Mouse (Mus musculus): ENCODE data around the gene Apol9b. TPM values are rescaled to one million over a fixed set of nuclear protein-coding genes. Genes with fewer than 3 reads are reported as not detected.

Gene Apol9b
- polyA plus RNA-seq, 1 experiment from 2014 or later, result 0.41 TPM

- ATAC-seq (ENCODE audit: insufficient number of reproducible peaks, low FRiP score, low TSS enrichment, low read depth), result no peak
- 80% methylated on average over 11 of the region's 11 CpGs for WGBS
- Histone ChIP-seq H3K9ac (no peak overlapping the region), H3K4me1 (no peaks in the 10 kb centered on the region; the same call in 1 of the 2 replicates), H3K9me3 (replicated peaks) (no peaks in the 10 kb centered on the region), H3K27ac (replicated peaks) (peak overlapping the region; percentile 53), H3K4me3 (replicated peaks) (no peak overlapping the region), H3K4me2 (replicated peaks) (no peak overlapping the region), H3K36me3 (peaks cover 92% of the 10 kb centered on the region), H3K27me3 (no peaks in the 10 kb centered on the region)
These were observed 34.9 kb downstream of the Apol9b start for GRCm38 (mm10) chr15:77763702-77764101.

- ATAC-seq (ENCODE audit: insufficient number of reproducible peaks, low FRiP score, low TSS enrichment, low read depth), result peak; percentile 22; the same call in 1 of the 2 replicates
- H3K27ac ChIP-seq (replicated peaks), result peak overlapping the region; percentile 53
- WGBS, result 62% methylated on average over 13 of the region's 13 CpGs
- H3K4me3 ChIP-seq (replicated peaks), result no peak overlapping the region
- no peaks in the 10 kb centered on the region for H3K27me3 ChIP-seq
- no peaks in the 10 kb centered on the region for H3K9me3 ChIP-seq (replicated peaks)
- no peak overlapping the region for H3K9ac ChIP-seq
- peaks cover 97% of the 10 kb centered on the region for H3K36me3 ChIP-seq
- H3K4me2 ChIP-seq (replicated peaks), result no peak overlapping the region
- H3K4me1 ChIP-seq, result no peaks in the 10 kb centered on the region; the same call in 1 of the 2 replicates
These were observed 35.7 kb downstream of the Apol9b start for GRCm38 (mm10) chr15:77764391-77765006.

- no peak overlapping the region for H3K4me3 ChIP-seq (replicated peaks)
- ATAC-seq (ENCODE audit: insufficient number of reproducible peaks, low FRiP score, low TSS enrichment, low read depth), result no peak
- 91% methylated on average over 16 of the region's 16 CpGs for WGBS
- peaks cover 98% of the 10 kb centered on the region for H3K36me3 ChIP-seq
- no peaks in the 10 kb centered on the region for H3K27me3 ChIP-seq
- no peaks in the 10 kb centered on the region for H3K4me1 ChIP-seq
- H3K9me3 ChIP-seq (replicated peaks), result no peaks in the 10 kb centered on the region
- H3K4me2 ChIP-seq (replicated peaks), result no peak overlapping the region
- no peak overlapping the region for H3K27ac ChIP-seq (replicated peaks)
- no peak overlapping the region for H3K9ac ChIP-seq
These were observed 36.8 kb downstream of the Apol9b start for GRCm38 (mm10) chr15:77765484-77766093.

- H3K36me3 ChIP-seq, result peaks cover 100% of the 10 kb centered on the region
- 91% methylated on average over 11 of the region's 11 CpGs for WGBS
- no peak overlapping the region for H3K9ac ChIP-seq
- H3K4me1 ChIP-seq, result no peaks in the 10 kb centered on the region
- H3K4me3 ChIP-seq (replicated peaks), result no peak overlapping the region
- H3K27me3 ChIP-seq, result no peaks in the 10 kb centered on the region
- no peak for ATAC-seq (ENCODE audit: insufficient number of reproducible peaks, low FRiP score, low TSS enrichment, low read depth)
- H3K4me2 ChIP-seq (replicated peaks), result no peak overlapping the region
- H3K9me3 ChIP-seq (replicated peaks), result no peaks in the 10 kb centered on the region
- no peak overlapping the region for H3K27ac ChIP-seq (replicated peaks)
These were observed 38.1 kb downstream of the Apol9b start for GRCm38 (mm10) chr15:77766981-77767380.

GRCm38 (mm10) chr15:77770341-77770740 lies 41.5 kb downstream of the Apol9b start:
- Histone ChIP-seq H3K9ac (no peak overlapping the region), H3K4me2 (replicated peaks) (no peak overlapping the region), H3K9me3 (replicated peaks) (no peaks in the 10 kb centered on the region), H3K4me3 (replicated peaks) (no peak overlapping the region), H3K27me3 (no peaks in the 10 kb centered on the region), H3K27ac (replicated peaks) (no peak overlapping the region), H3K4me1 (no peaks in the 10 kb centered on the region), H3K36me3 (peaks cover 98% of the 10 kb centered on the region)
- no peak for ATAC-seq (ENCODE audit: insufficient number of reproducible peaks, low FRiP score, low TSS enrichment, low read depth)
- 89% methylated on average over 5 of the region's 5 CpGs for WGBS

- no peak overlapping the region for H3K4me2 ChIP-seq (replicated peaks)
- no peaks in the 10 kb centered on the region for H3K9me3 ChIP-seq (replicated peaks)
- no peak overlapping the region for H3K27ac ChIP-seq (replicated peaks)
- H3K4me3 ChIP-seq (replicated peaks), result no peak overlapping the region
- H3K9ac ChIP-seq, result no peak overlapping the region
- peaks cover 98% of the 10 kb centered on the region for H3K36me3 ChIP-seq
- H3K4me1 ChIP-seq, result no peaks in the 10 kb centered on the region
- no peaks in the 10 kb centered on the region for H3K27me3 ChIP-seq
- ATAC-seq (ENCODE audit: insufficient number of reproducible peaks, low FRiP score, low TSS enrichment, low read depth), result no peak
- WGBS, result 94% methylated on average over 9 of the region's 9 CpGs
These were observed 42.1 kb downstream of the Apol9b start for GRCm38 (mm10) chr15:77770942-77771341.

GRCm38 (mm10) chr15:77773099-77773915 lies 44.5 kb downstream of the Apol9b start:
- Histone ChIP-seq H3K36me3 (peaks cover 96% of the 10 kb centered on the region), H3K9ac (no peak overlapping the region), H3K4me1 (no peaks in the 10 kb centered on the region), H3K27me3 (no peaks in the 10 kb centered on the region), H3K27ac (replicated peaks) (no peak overlapping the region), H3K9me3 (replicated peaks) (no peaks in the 10 kb centered on the region), H3K4me2 (replicated peaks) (no peak overlapping the region), H3K4me3 (replicated peaks) (no peak overlapping the region)
- ATAC-seq (ENCODE audit: insufficient number of reproducible peaks, low FRiP score, low TSS enrichment, low read depth), result no peak
- 84% methylated on average over 19 of the region's 19 CpGs for WGBS

- no peak overlapping the region for H3K4me3 ChIP-seq (replicated peaks)
- no peak overlapping the region for H3K4me2 ChIP-seq (replicated peaks)
- H3K9ac ChIP-seq, result no peak overlapping the region
- no peak for ATAC-seq (ENCODE audit: insufficient number of reproducible peaks, low FRiP score, low TSS enrichment, low read depth)
- no peaks in the 10 kb centered on the region for H3K27me3 ChIP-seq
- peaks cover 96% of the 10 kb centered on the region for H3K36me3 ChIP-seq
- no peaks in the 10 kb centered on the region for H3K4me1 ChIP-seq
- H3K9me3 ChIP-seq (replicated peaks), result no peaks in the 10 kb centered on the region
- WGBS, result 95% methylated on average over 10 of the region's 10 CpGs
- no peak overlapping the region for H3K27ac ChIP-seq (replicated peaks)
These were observed 45.5 kb downstream of the Apol9b start for GRCm38 (mm10) chr15:77774303-77774702.

- no peak overlapping the region for H3K9ac ChIP-seq
- no peak for ATAC-seq (ENCODE audit: insufficient number of reproducible peaks, low FRiP score, low TSS enrichment, low read depth)
- no peaks in the 10 kb centered on the region for H3K27me3 ChIP-seq
- H3K4me2 ChIP-seq (replicated peaks), result no peak overlapping the region
- H3K27ac ChIP-seq (replicated peaks), result no peak overlapping the region
- 66% methylated on average over 20 of the region's 20 CpGs for whole genome bisulfite sequencing
- no peak overlapping the region for H3K4me3 ChIP-seq (replicated peaks)
- H3K36me3 ChIP-seq, result peaks cover 96% of the 10 kb centered on the region
- no peaks in the 10 kb centered on the region for H3K9me3 ChIP-seq (replicated peaks)
- no peaks in the 10 kb centered on the region for H3K4me1 ChIP-seq
These were observed 46.5 kb downstream of the Apol9b start for GRCm38 (mm10) chr15:77775186-77775963.

- no peak for ATAC-seq (ENCODE audit: insufficient number of reproducible peaks, low FRiP score, low TSS enrichment, low read depth)
- no peak overlapping the region for H3K4me2 ChIP-seq (replicated peaks)
- H3K9ac ChIP-seq, result no peak overlapping the region
- H3K9me3 ChIP-seq (replicated peaks), result no peaks in the 10 kb centered on the region
- no peak overlapping the region for H3K27ac ChIP-seq (replicated peaks)
- H3K27me3 ChIP-seq, result no peaks in the 10 kb centered on the region
- 82% methylated on average over 11 of the region's 11 CpGs for WGBS
- H3K36me3 ChIP-seq, result peaks cover 98% of the 10 kb centered on the region
- no peaks in the 10 kb centered on the region for H3K4me1 ChIP-seq
- no peak overlapping the region for H3K4me3 ChIP-seq (replicated peaks)
These were observed 53.7 kb downstream of the Apol9b start for GRCm38 (mm10) chr15:77782449-77783014.

Data from embryonic facial prominence, embryonic 15.5 days (tissue).